Mouse (Mus musculus): ENCODE results near the gene Foxe1. TPM values are rescaled to one million over a fixed set of nuclear protein-coding genes. Genes with fewer than 3 reads are reported as not detected.

Foxe1 gene
- polyA plus RNA-seq, 1 experiment from 2014 or later, result 0.27 TPM

DNA sequence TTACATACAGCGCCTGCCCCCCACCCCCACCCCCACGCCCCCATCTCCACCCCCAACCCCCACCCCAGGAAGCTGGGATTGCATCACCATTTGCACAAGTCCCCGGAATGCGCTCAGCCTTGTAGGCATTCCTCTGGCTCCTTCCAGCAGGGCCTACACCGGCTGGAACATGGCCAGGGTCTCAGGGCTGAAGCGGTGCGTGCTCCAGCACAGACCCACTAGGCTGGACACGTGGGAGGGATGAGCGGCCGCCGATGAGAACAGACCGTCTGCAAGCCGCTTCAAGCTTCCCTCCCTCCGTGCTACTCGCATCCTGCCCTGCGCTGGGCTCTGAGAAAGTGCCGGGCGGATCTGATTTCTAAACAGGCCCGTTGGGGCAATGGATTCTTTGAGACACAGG, 27.6 kb downstream of the Foxe1 start:
- Histone ChIP-seq H3K9me3 (ENCODE audit: control insufficient read depth, low read depth, low read length) (no peaks in the 10 kb centered on the region), H3K9ac (replicated peaks; ENCODE audit: low read depth, low read length) (no peak overlapping the region), H3K4me2 (replicated peaks; ENCODE audit: low read depth, low read length) (peak overlapping the region; percentile 29), H3K36me3 (ENCODE audit: control insufficient read depth, insufficient read depth, low read length) (no peaks in the 10 kb centered on the region), H3K27me3 (ENCODE audit: control insufficient read depth, insufficient read depth, low read length) (no peaks in the 10 kb centered on the region), H3K4me1 (ENCODE audit: control insufficient read depth, insufficient read depth, low read length) (no peaks in the 10 kb centered on the region), H3K4me3 (ENCODE audit: low read depth, low read length) (no peak overlapping the region), H3K27ac (ENCODE audit: low read length) (no peak overlapping the region)
- ATAC-seq (ENCODE audit: insufficient number of reproducible peaks, insufficient read depth, low FRiP score, low read depth), result peak; percentile 82; the same call in 1 of the 2 replicates
- 2% methylated on average over 19 of the region's 19 CpGs for WGBS

GRCm38 (mm10) chr4:46374455-46374854, 31.0 kb downstream of the Foxe1 start:
- ATAC-seq (ENCODE audit: insufficient number of reproducible peaks, insufficient read depth, low FRiP score, low read depth), result no peak
- Histone ChIP-seq H3K27me3 (ENCODE audit: control insufficient read depth, insufficient read depth, low read length) (no peaks in the 10 kb centered on the region), H3K9ac (replicated peaks; ENCODE audit: low read depth, low read length) (no peak overlapping the region), H3K4me3 (ENCODE audit: low read depth, low read length) (0 out of 2 replicates have a peak overlapping the region, but pooled peaks have one; percentile 3), H3K27ac (ENCODE audit: low read length) (no peak overlapping the region), H3K9me3 (ENCODE audit: control insufficient read depth, low read depth, low read length) (no peaks in the 10 kb centered on the region), H3K36me3 (ENCODE audit: control insufficient read depth, insufficient read depth, low read length) (peaks cover 12% of the 10 kb centered on the region; the same call in 1 of the 2 replicates), H3K4me2 (replicated peaks; ENCODE audit: low read depth, low read length) (peak overlapping the region; percentile 45), H3K4me1 (ENCODE audit: control insufficient read depth, insufficient read depth, low read length) (no peaks in the 10 kb centered on the region)
- WGBS, result 59% methylated on average over 6 of the region's 6 CpGs

DNA sequence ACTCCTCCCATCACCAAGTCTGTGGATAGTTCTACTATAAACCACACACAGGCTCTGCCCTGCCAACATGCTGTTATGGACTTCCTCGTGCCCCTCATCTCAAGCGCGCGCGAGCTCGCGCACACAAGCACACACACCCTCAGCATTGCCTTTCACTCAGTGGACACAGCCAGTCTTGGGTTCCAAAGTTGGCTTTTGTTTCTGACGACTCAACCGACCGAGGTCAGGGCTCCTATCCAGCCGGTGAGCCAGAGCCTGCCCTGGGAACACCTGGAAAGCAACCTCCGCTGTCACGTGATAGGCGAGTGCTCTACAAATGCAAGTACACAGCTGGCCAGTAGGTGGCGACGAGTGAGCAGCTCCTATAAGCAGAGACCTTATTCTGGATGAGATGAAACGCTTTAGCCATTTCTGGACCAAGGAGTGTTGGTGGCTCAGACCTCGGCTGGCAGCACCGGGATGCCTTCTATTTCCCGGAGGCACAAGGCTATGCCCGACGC, 31.5 kb downstream of the Foxe1 start:
- WGBS, result 22% methylated on average over 22 of the region's 22 CpGs
- Histone ChIP-seq H3K4me3 (ENCODE audit: low read depth, low read length) (peak overlapping the region; percentile 3), H3K9ac (replicated peaks; ENCODE audit: low read depth, low read length) (no peak overlapping the region), H3K27ac (ENCODE audit: low read length) (no peak overlapping the region), H3K9me3 (ENCODE audit: control insufficient read depth, low read depth, low read length) (no peaks in the 10 kb centered on the region), H3K4me1 (ENCODE audit: control insufficient read depth, insufficient read depth, low read length) (no peaks in the 10 kb centered on the region), H3K27me3 (ENCODE audit: control insufficient read depth, insufficient read depth, low read length) (no peaks in the 10 kb centered on the region), H3K36me3 (ENCODE audit: control insufficient read depth, insufficient read depth, low read length) (peaks cover 13% of the 10 kb centered on the region; the same call in 1 of the 2 replicates), H3K4me2 (replicated peaks; ENCODE audit: low read depth, low read length) (peak overlapping the region; percentile 45)
- peak; percentile 67 for ATAC-seq (ENCODE audit: insufficient number of reproducible peaks, insufficient read depth, low FRiP score, low read depth)

- peak overlapping the region; percentile 67 for H3K4me3 ChIP-seq (ENCODE audit: low read depth, low read length)
- no peaks in the 10 kb centered on the region for H3K9me3 ChIP-seq (ENCODE audit: control insufficient read depth, low read depth, low read length)
- no peak overlapping the region for H3K27ac ChIP-seq (ENCODE audit: low read length)
- ATAC-seq (ENCODE audit: insufficient number of reproducible peaks, insufficient read depth, low FRiP score, low read depth), result no peak
- peak overlapping the region; percentile 55 for H3K4me2 ChIP-seq (replicated peaks; ENCODE audit: low read depth, low read length)
- no peak overlapping the region; the same call in 1 of the 2 replicates for H3K9ac ChIP-seq (replicated peaks; ENCODE audit: low read depth, low read length)
- 26% methylated on average over 5 of the region's 5 CpGs for WGBS
- no peaks in the 10 kb centered on the region for H3K4me1 ChIP-seq (ENCODE audit: control insufficient read depth, insufficient read depth, low read length)
- H3K27me3 ChIP-seq (ENCODE audit: control insufficient read depth, insufficient read depth, low read length), result no peaks in the 10 kb centered on the region
- peaks cover 19% of the 10 kb centered on the region; the same call in 1 of the 2 replicates for H3K36me3 ChIP-seq (ENCODE audit: control insufficient read depth, insufficient read depth, low read length)
These were observed 45.1 kb downstream of the Foxe1 start for GRCm38 (mm10) chr4:46388556-46388955.

DNA sequence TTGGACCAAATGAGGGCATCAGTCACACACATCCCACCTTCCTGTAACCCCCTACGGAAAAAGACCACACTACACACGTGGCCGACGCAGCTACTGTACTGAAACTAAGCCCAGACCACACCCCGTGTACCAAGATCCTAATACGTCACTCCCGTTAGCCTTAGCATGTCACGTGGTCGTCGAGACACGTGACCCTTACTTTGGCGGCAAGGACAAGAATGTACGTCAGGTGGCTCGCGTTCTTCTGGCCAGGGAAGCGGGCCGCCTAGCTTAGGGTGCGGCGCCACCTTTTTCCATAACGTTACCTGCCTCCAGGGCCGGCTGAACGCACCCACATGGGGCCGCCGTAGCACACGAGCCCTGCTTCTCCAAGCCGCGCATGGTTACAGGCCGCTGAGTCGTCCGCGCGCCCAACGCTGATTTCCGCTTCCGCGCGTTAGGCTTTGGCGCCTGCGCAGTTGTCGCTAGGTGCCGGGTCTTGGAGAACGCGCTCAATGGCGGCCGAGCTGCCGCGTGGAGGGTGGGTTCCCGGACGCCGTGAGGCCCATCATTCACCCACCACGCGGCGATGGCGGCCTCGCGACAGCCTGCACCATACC, 45.7 kb downstream of the Foxe1 start, which contains the start of gene Trmo:
Gene Trmo, minus strand, starts transcription at position 425 of the 599 bp plus-strand sequence.
- H3K9ac ChIP-seq (replicated peaks; ENCODE audit: low read depth, low read length), result peak within 1 kb of the TSS; percentile 68
- peak within 1 kb of the TSS; percentile 87 for H3K27ac ChIP-seq (ENCODE audit: low read length)
- no peaks in the 10 kb centered on the region for H3K9me3 ChIP-seq (ENCODE audit: control insufficient read depth, low read depth, low read length)
- no peaks in the 10 kb centered on the region for H3K4me1 ChIP-seq (ENCODE audit: control insufficient read depth, insufficient read depth, low read length)
- peak within 1 kb of the TSS; percentile 67 for H3K4me3 ChIP-seq (ENCODE audit: low read depth, low read length)
- under 1% methylated on average over 56 of the region's 56 CpGs for WGBS
- H3K4me2 ChIP-seq (replicated peaks; ENCODE audit: low read depth, low read length), result peak within 1 kb of the TSS; percentile 55
- peaks cover 19% of the 10 kb centered on the region; the same call in 1 of the 2 replicates for H3K36me3 ChIP-seq (ENCODE audit: control insufficient read depth, insufficient read depth, low read length)
- H3K27me3 ChIP-seq (ENCODE audit: control insufficient read depth, insufficient read depth, low read length), result no peaks in the 10 kb centered on the region
- ATAC-seq (ENCODE audit: insufficient number of reproducible peaks, insufficient read depth, low FRiP score, low read depth), result peak; percentile 93

DNA sequence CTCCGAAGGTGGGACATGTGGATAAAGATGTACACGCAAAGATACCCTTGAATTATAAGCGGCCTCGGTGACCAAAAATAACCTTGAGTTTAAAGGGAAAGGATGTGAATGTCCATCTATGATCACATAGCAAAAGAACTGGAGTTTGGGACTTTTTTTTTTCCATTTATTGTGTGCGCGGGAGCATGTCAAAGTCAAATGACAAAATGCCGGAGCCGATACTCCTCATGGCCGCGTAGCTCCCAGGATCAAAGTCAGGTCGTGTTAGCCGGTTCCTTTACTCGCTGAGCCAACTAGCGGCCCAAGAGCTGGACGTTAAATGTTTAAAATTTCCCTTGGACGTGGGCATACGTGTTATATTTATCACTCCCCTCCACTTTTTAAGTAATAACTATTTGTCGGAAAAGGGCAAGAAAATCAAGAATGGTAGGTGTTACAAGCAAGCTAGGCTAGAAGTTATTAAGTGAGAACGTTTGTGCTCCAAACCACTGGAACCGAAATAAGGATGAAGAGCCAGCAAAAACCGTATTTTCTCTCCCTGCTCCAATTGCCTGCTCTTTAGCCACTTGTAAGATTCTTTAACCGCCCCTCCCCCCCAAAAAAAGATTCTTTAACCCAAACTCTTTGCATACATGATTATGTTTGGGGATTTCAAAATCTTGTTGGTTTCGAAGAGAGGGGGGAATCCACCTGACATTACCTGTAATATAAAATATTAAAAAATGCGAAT, 46.4 kb downstream of the Foxe1 start:
- ATAC-seq (ENCODE audit: insufficient number of reproducible peaks, insufficient read depth, low FRiP score, low read depth), result no peak
- Histone ChIP-seq H3K4me1 (ENCODE audit: control insufficient read depth, insufficient read depth, low read length) (no peaks in the 10 kb centered on the region), H3K27ac (ENCODE audit: low read length) (peak overlapping the region; percentile 87), H3K27me3 (ENCODE audit: control insufficient read depth, insufficient read depth, low read length) (no peaks in the 10 kb centered on the region), H3K4me2 (replicated peaks; ENCODE audit: low read depth, low read length) (peak overlapping the region; percentile 55), H3K9ac (replicated peaks; ENCODE audit: low read depth, low read length) (peak overlapping the region; percentile 68), H3K36me3 (ENCODE audit: control insufficient read depth, insufficient read depth, low read length) (peaks cover 13% of the 10 kb centered on the region; the same call in 1 of the 2 replicates), H3K4me3 (ENCODE audit: low read depth, low read length) (peak overlapping the region; percentile 67), H3K9me3 (ENCODE audit: control insufficient read depth, low read depth, low read length) (no peaks in the 10 kb centered on the region)
- 3% methylated on average over 24 of the region's 24 CpGs for WGBS

DNA sequence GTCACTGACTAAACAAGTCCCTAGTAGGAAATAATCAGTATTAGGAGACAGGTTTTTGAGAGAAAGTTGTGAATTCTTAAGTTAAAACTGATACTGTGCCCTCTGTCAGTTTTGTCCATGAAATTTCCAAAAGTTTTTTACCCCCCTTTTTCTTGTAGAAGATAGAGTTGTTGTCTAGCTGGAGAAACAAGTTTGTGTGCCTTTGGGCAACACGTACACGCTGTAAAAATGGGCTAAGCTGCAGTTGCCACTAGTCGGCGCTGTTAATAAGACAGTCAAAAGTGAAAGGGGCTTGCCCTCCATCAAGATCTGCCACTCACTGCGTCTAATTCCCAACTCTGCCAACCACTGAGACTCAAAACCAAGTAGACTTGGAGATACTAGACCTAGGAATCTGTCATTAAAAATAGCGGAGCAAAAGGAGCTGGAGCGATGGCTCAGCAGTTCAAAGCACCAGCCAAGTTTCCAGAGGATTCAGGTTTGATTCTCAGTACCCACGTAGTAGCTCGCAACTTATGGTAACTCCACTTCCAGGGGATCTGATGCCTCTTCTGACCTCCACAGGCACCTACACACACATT, 47.1 kb downstream of the Foxe1 start:
- H3K27ac ChIP-seq (ENCODE audit: low read length), result peak overlapping the region; percentile 87; the same call in 1 of the 2 replicates
- WGBS, result 22% methylated on average over 9 of the region's 9 CpGs
- H3K4me1 ChIP-seq (ENCODE audit: control insufficient read depth, insufficient read depth, low read length), result no peaks in the 10 kb centered on the region
- no peaks in the 10 kb centered on the region for H3K9me3 ChIP-seq (ENCODE audit: control insufficient read depth, low read depth, low read length)
- H3K36me3 ChIP-seq (ENCODE audit: control insufficient read depth, insufficient read depth, low read length), result peaks cover 10% of the 10 kb centered on the region; the same call in 1 of the 2 replicates
- H3K4me3 ChIP-seq (ENCODE audit: low read depth, low read length), result peak overlapping the region; percentile 67
- H3K4me2 ChIP-seq (replicated peaks; ENCODE audit: low read depth, low read length), result peak overlapping the region; percentile 55
- no peak for ATAC-seq (ENCODE audit: insufficient number of reproducible peaks, insufficient read depth, low FRiP score, low read depth)
- no peaks in the 10 kb centered on the region for H3K27me3 ChIP-seq (ENCODE audit: control insufficient read depth, insufficient read depth, low read length)
- peak overlapping the region; percentile 68; the same call in 1 of the 2 replicates for H3K9ac ChIP-seq (replicated peaks; ENCODE audit: low read depth, low read length)

GRCm38 (mm10) chr4:46394388-46394787, 51.0 kb downstream of the Foxe1 start:
- H3K9me3 ChIP-seq (ENCODE audit: control insufficient read depth, low read depth, low read length), result no peaks in the 10 kb centered on the region
- no peaks in the 10 kb centered on the region for H3K27me3 ChIP-seq (ENCODE audit: control insufficient read depth, insufficient read depth, low read length)
- H3K4me3 ChIP-seq (ENCODE audit: low read depth, low read length), result no peak overlapping the region
- H3K36me3 ChIP-seq (ENCODE audit: control insufficient read depth, insufficient read depth, low read length), result no peaks in the 10 kb centered on the region
- no peak overlapping the region for H3K9ac ChIP-seq (replicated peaks; ENCODE audit: low read depth, low read length)
- no peaks in the 10 kb centered on the region for H3K4me1 ChIP-seq (ENCODE audit: control insufficient read depth, insufficient read depth, low read length)
- no peak overlapping the region for H3K4me2 ChIP-seq (replicated peaks; ENCODE audit: low read depth, low read length)
- H3K27ac ChIP-seq (ENCODE audit: low read length), result no peak overlapping the region
- 81% methylated on average over 2 of the region's 2 CpGs for WGBS
- no peak for ATAC-seq (ENCODE audit: insufficient number of reproducible peaks, insufficient read depth, low FRiP score, low read depth)

Data from stomach, embryonic 14.5 days (tissue).